Mouse (Mus musculus): Measurements from ENCODE around the gene Traf3. TPM values are rescaled to one million over a fixed set of nuclear protein-coding genes. Genes with fewer than 3 reads are reported as not detected.

Gene Traf3
- polyA plus RNA-seq, 1 experiment, result 12.2 TPM

DNA sequence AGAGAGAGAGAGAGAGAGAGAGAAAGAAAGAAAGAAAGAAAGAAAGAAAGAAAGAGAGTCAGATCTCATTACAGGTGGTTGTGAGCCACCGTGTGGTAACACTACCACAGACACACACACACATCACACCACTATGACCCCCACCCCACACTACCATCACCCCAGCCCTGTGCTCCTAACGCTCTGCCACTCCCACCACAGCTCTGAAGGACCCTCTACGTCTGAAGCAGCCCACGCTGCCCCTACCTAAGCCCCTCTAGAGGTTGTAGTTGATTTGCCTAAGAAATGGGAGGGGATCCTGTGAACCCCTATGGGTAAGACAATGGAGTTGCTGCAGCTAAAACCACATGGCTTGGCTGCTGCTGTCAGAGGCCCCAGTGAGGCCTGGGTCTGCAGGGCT, 117.4 kb downstream of the Traf3 start:
- no peaks in the 10 kb centered on the region for H3K4me1 ChIP-seq (ENCODE audit: control insufficient read depth, insufficient read depth, low read length)

DNA sequence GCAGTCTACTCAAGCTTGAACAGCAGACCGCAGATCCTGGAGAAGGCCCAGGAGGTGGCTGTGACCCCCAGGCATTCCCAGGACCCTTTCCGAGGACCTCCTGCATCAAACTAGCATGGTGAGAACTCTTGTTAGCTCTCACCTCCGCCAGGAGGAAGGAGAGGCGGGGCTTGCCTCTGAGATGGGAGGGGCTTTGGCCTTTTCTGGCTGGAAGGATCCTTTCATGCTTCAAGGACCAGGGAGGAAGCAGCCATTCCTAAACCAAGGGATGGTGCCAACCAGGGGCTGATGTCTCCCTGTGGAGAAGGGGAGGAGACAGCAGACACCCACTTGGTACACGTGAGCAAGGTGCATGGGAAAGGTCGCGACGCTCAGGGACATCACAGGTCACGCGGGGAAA, 118.4 kb downstream of the Traf3 start:
- TF ChIP-seq CTCF (conservative IDR thresholded peaks at IDR 0.05; ENCODE audit: insufficient read depth, insufficient read length, low read depth, low read length) (no peak), POLR2A (IDR thresholded peaks at IDR 0.05; ENCODE audit: low read depth, low read length) (no peak)
- WGBS, result 24% methylated on average over 10 of the region's 10 CpGs
- Histone ChIP-seq H3K4me1 (ENCODE audit: control insufficient read depth, insufficient read depth, low read length) (no peaks in the 10 kb centered on the region), H3K36me3 (ENCODE audit: control insufficient read depth, insufficient read depth, low read length) (no peaks in the 10 kb centered on the region), H3K27ac (ENCODE audit: insufficient read depth, low read depth, low read length) (no peak overlapping the region), H3K4me3 (ENCODE audit: insufficient read depth, low read depth, low read length) (no peak overlapping the region), H3K27me3 (replicated peaks; ENCODE audit: control insufficient read depth, insufficient read depth, low read length) (no peaks in the 10 kb centered on the region)
- no peak for DNase-seq

More for the DNA sequence above, 117.4 kb downstream of the Traf3 start:
- H3K27me3 ChIP-seq (replicated peaks; ENCODE audit: control insufficient read depth, insufficient read depth, low read length), result no peaks in the 10 kb centered on the region
- H3K4me3 ChIP-seq (ENCODE audit: insufficient read depth, low read depth, low read length), result no peak overlapping the region
- no peaks in the 10 kb centered on the region for H3K36me3 ChIP-seq (ENCODE audit: control insufficient read depth, insufficient read depth, low read length)
- no peak for DNase-seq
- no peak for TF ChIP-seq POLR2A (IDR thresholded peaks at IDR 0.05; ENCODE audit: low read depth, low read length)
- no peak for TF ChIP-seq CTCF (conservative IDR thresholded peaks at IDR 0.05; ENCODE audit: insufficient read depth, insufficient read length, low read depth, low read length)
- WGBS, result 99% methylated on average over 4 of the region's 4 CpGs
- H3K27ac ChIP-seq (ENCODE audit: insufficient read depth, low read depth, low read length), result no peak overlapping the region

DNA sequence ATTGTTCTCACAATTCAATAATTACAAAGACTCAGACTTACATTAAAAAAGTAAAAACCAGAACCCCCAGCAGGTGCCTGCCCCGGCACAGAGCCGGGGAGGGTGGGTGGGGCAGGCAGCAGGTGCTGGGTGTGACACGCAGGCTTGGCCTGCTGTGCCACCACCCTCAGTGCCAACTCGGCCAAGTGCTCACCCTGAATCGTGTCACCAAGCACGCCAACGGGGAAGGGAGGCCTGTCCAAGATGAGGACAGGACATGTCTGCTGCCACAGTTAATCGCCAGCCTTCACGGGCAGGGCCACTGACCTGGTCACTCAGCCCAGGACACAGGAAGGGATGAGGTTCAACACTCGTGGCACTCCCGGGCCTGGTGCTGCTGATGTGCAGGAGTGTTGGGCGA, 126.9 kb downstream of the Traf3 start:
- WGBS, result 86% methylated on average over 12 of the region's 12 CpGs

DNA sequence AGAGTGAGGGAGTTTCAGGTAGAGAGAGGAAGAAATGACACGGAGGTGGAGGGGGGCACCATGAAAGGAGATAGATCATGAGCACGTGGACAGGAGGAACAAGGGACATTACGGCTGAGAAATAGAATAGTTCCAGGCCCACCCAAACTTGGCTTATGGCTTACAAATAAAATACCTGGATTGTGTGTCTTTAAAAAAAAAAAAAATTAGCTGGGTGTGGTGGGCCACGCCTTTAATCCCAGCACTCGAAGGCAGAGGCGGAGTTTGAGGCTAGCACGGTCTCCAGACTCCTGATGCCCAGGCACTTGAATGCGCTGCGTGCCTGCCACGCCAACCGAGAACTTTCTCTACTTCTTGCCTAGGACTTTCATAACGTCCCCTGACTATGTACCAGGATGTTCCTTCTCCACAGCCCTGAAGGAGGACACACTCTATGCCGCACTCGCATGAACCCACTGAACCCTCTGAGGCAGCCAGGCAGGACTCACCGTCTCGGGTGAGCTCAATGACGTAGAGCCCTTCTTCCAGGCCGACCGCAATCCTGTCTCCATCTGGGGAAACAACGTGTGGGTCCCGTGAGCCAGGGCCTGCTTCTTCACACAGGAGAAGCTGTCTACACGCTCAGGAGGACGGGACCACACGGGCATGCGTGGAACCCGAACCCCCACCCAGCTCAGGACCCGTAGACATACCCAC, 135.3 kb downstream of the Traf3 start:
- Histone ChIP-seq H3K27ac (ENCODE audit: insufficient read depth, low read depth, low read length) (no peak overlapping the region), H3K4me1 (ENCODE audit: control insufficient read depth, insufficient read depth, low read length) (no peaks in the 10 kb centered on the region), H3K4me3 (ENCODE audit: insufficient read depth, low read depth, low read length) (no peak overlapping the region), H3K27me3 (replicated peaks; ENCODE audit: control insufficient read depth, insufficient read depth, low read length) (no peaks in the 10 kb centered on the region), H3K36me3 (ENCODE audit: control insufficient read depth, insufficient read depth, low read length) (peaks cover 5% of the 10 kb centered on the region; the same call in 1 of the 2 replicates)
- 90% methylated on average over 27 of the region's 27 CpGs for WGBS
- no peak for DNase-seq
- no peak for TF ChIP-seq CTCF (conservative IDR thresholded peaks at IDR 0.05; ENCODE audit: insufficient read depth, insufficient read length, low read depth, low read length)
- TF ChIP-seq POLR2A (IDR thresholded peaks at IDR 0.05; ENCODE audit: low read depth, low read length), result no peak

More for the DNA sequence above, 126.9 kb downstream of the Traf3 start:
- Histone ChIP-seq H3K4me1 (ENCODE audit: control insufficient read depth, insufficient read depth, low read length) (no peaks in the 10 kb centered on the region), H3K36me3 (ENCODE audit: control insufficient read depth, insufficient read depth, low read length) (peaks cover 1% of the 10 kb centered on the region; the same call in 1 of the 2 replicates), H3K27ac (ENCODE audit: insufficient read depth, low read depth, low read length) (no peak overlapping the region), H3K27me3 (replicated peaks; ENCODE audit: control insufficient read depth, insufficient read depth, low read length) (no peaks in the 10 kb centered on the region), H3K4me3 (ENCODE audit: insufficient read depth, low read depth, low read length) (no peak overlapping the region)
- TF ChIP-seq POLR2A (IDR thresholded peaks at IDR 0.05; ENCODE audit: low read depth, low read length) (no peak), CTCF (conservative IDR thresholded peaks at IDR 0.05; ENCODE audit: insufficient read depth, insufficient read length, low read depth, low read length) (no peak)
- DNase-seq, result no peak

GRCm38 (mm10) chr12:111302018-111302345, 135.8 kb downstream of the Traf3 start:
- Histone ChIP-seq H3K27ac (ENCODE audit: insufficient read depth, low read depth, low read length) (no peak overlapping the region), H3K36me3 (ENCODE audit: control insufficient read depth, insufficient read depth, low read length) (peaks cover 5% of the 10 kb centered on the region; the same call in 1 of the 2 replicates), H3K27me3 (replicated peaks; ENCODE audit: control insufficient read depth, insufficient read depth, low read length) (no peaks in the 10 kb centered on the region), H3K4me1 (ENCODE audit: control insufficient read depth, insufficient read depth, low read length) (no peaks in the 10 kb centered on the region), H3K4me3 (ENCODE audit: insufficient read depth, low read depth, low read length) (no peak overlapping the region)
- WGBS, result 91% methylated on average over 14 of the region's 14 CpGs
- TF ChIP-seq CTCF (conservative IDR thresholded peaks at IDR 0.05; ENCODE audit: insufficient read depth, insufficient read length, low read depth, low read length), result no peak
- TF ChIP-seq POLR2A (IDR thresholded peaks at IDR 0.05; ENCODE audit: low read depth, low read length), result no peak
- no peak for DNase-seq

GRCm38 (mm10) chr12:111303702-111304337, 137.7 kb downstream of the Traf3 start:
- no peak overlapping the region for H3K4me3 ChIP-seq (ENCODE audit: insufficient read depth, low read depth, low read length)
- H3K27ac ChIP-seq (ENCODE audit: insufficient read depth, low read depth, low read length), result no peak overlapping the region
- no peak for TF ChIP-seq CTCF (conservative IDR thresholded peaks at IDR 0.05; ENCODE audit: insufficient read depth, insufficient read length, low read depth, low read length)
- no peak for TF ChIP-seq POLR2A (IDR thresholded peaks at IDR 0.05; ENCODE audit: low read depth, low read length)
- no peaks in the 10 kb centered on the region for H3K27me3 ChIP-seq (replicated peaks; ENCODE audit: control insufficient read depth, insufficient read depth, low read length)
- no peak for DNase-seq
- peaks cover 5% of the 10 kb centered on the region for H3K36me3 ChIP-seq (ENCODE audit: control insufficient read depth, insufficient read depth, low read length)
- no peaks in the 10 kb centered on the region for H3K4me1 ChIP-seq (ENCODE audit: control insufficient read depth, insufficient read depth, low read length)
- WGBS, result 72% methylated on average over 8 of the region's 8 CpGs

DNA sequence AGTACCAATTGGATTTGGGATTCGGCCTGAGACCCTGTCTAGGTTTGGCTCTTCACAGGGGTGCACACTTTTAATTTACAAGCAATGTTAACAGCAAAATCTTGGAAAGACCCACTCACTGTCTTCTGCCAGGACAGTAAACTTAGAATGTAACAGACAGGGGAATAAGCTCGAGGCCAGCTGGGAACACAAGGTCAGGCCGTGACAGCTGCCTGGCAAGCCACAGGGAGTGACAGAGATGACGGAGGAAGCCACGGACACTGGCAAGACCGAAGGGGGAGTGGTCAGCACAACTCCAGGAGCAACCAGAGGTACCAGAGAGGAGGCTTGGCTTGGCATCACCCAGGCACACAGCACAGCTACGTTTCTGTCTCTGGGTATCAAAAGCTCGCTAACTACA, 140.7 kb downstream of the Traf3 start:
- H3K36me3 ChIP-seq (ENCODE audit: control insufficient read depth, insufficient read depth, low read length), result peaks cover 4% of the 10 kb centered on the region
- no peaks in the 10 kb centered on the region for H3K4me1 ChIP-seq (ENCODE audit: control insufficient read depth, insufficient read depth, low read length)
- WGBS, result 68% methylated on average over 8 of the region's 8 CpGs
- no peak overlapping the region for H3K27ac ChIP-seq (ENCODE audit: insufficient read depth, low read depth, low read length)
- TF ChIP-seq CTCF (conservative IDR thresholded peaks at IDR 0.05; ENCODE audit: insufficient read depth, insufficient read length, low read depth, low read length) (no peak), POLR2A (IDR thresholded peaks at IDR 0.05; ENCODE audit: low read depth, low read length) (no peak)
- H3K27me3 ChIP-seq (replicated peaks; ENCODE audit: control insufficient read depth, insufficient read depth, low read length), result no peaks in the 10 kb centered on the region
- DNase-seq, result peak; percentile 41
- H3K4me3 ChIP-seq (ENCODE audit: insufficient read depth, low read depth, low read length), result no peak overlapping the region
